Mouse (Mus musculus) lung, postnatal 0 days (tissue): ENCODE data around the gene Ak9.

Experiments
- CTCF ChIP-seq: IDR thresholded peaks from 2 replicates; pipeline ENCODE4 v1.5.1; 2016; ENCODE audit warnings: antibody characterized with exemption, mild to moderate bottlenecking
- EP300 ChIP-seq: IDR thresholded peaks from 2 replicates; pipeline ENCODE4 v1.6.1; 2016; ENCODE audit warnings: antibody characterized with exemption, mild to moderate bottlenecking, control low read depth

GRCm38 (mm10) chr10:41304961-41305455 is 1.2 kb downstream of the Ak9 start:
- TF ChIP-seq CTCF (no peak), EP300 (no peak)
